ENCODE assay signal across 17 mouse cellular contexts in the genomic region with DNA sequence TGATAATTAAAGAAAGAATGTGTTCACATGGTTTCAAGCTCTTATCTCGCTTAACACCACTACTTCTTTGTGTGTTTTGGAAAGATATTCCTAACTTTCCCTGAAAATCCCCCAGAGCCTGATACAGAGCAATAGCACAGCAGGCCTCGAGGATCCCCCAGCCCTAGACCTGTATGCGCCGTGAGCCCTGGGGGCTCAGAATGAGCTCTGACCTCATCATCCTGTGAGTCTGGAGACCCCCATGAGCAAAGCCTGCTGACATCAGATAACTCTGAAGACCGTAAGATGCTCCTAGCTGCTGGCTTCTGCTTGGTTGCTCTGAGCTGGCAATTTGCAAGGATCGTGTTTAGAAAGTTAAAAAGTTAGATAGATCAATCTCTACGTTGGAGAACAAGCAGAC.
DNase-seq lines count a peak whose midpoint lies in the region; ATAC-seq and TF ChIP-seq lines count a peak whose summit lies in the region.
"Had no signal": no experiment of that assay in that cellular context is flagged by ENCODE, and none has a peak within 500 bp of the region (broad histone marks: within the 10 kb centered on the region; RNA-seq: fewer than 3 reads in every experiment).

No protein-coding gene starts in this region.

- H3K4me2 ChIP-seq in heart, embryonic 12.5 days: no peak overlapping the region
- H3K4me2 ChIP-seq in midbrain, embryonic 12.5 days (replicated peaks): no peak overlapping the region
- no peak overlapping the region for H3K4me2 ChIP-seq in midbrain, embryonic 16.5 days (ENCODE audit: low read length)
- H3K4me2 ChIP-seq: forebrain, embryonic 13.5 days had no signal

- H3K36me3 ChIP-seq in heart, embryonic 12.5 days: peaks cover 23% of the 10 kb centered on the region
- H3K36me3 ChIP-seq in midbrain, embryonic 12.5 days: peaks cover 22% of the 10 kb centered on the region
- H3K36me3 ChIP-seq in midbrain, embryonic 10.5 days: peaks cover 35% of the 10 kb centered on the region
- H3K36me3 ChIP-seq in midbrain, embryonic 16.5 days (ENCODE audit: control insufficient read depth, insufficient read depth, low read length): peaks cover 20% of the 10 kb centered on the region

- H3K9ac ChIP-seq in heart, embryonic 12.5 days: 0 out of 2 replicates have a peak overlapping the region, but pooled peaks have one; percentile 24
- no peak overlapping the region for H3K9ac ChIP-seq in midbrain, embryonic 12.5 days (replicated peaks)
- no peak overlapping the region for H3K9ac ChIP-seq in midbrain, embryonic 16.5 days (ENCODE audit: low read depth, low read length)
- H3K9ac ChIP-seq: forebrain, embryonic 13.5 days; forebrain, postnatal 0 days had no signal

- DNase-seq in heart, postnatal 36 days: no peak
- no peak for DNase-seq in left cerebral cortex, adult 2 months (ENCODE audit: extremely low spot score in 1 of 2, low spot score in 2 of 2)
- no peak for DNase-seq in left cerebral cortex, postnatal 4 days
- DNase-seq in midbrain, embryonic 10.5 days (ENCODE audit: low spot score): no peak
- no peak for DNase-seq in thymus, postnatal 4 days
- DNase-seq: adrenal gland, postnatal 14 days; cerebellum, adult 18-20 months; cerebellum, adult 9-11 months; forebrain, postnatal 0 days; gastrocnemius, postnatal 25 days; heart, postnatal 14 days had no signal

- ATAC-seq in heart, embryonic 12.5 days (ENCODE audit: insufficient number of reproducible peaks, low FRiP score): no peak
- peak; percentile 74 for ATAC-seq in midbrain, embryonic 12.5 days (ENCODE audit: low FRiP score, low read depth)
- peak; percentile 63; the same call in 1 of the 2 replicates for ATAC-seq in midbrain, embryonic 16.5 days
- ATAC-seq: forebrain, embryonic 13.5 days; forebrain, postnatal 0 days had no signal

- H3K27ac ChIP-seq in heart, embryonic 12.5 days (ENCODE audit: poor library complexity, severe bottlenecking): 0 out of 2 replicates have a peak overlapping the region, but pooled peaks have one; percentile 57
- peak overlapping the region; percentile 24; the same call in 1 of the 2 replicates for H3K27ac ChIP-seq in left cerebral cortex, adult 2 months
- H3K27ac ChIP-seq in midbrain, embryonic 12.5 days (replicated peaks): peak overlapping the region; percentile 54; the same call in 1 of the 2 replicates
- H3K27ac ChIP-seq in midbrain, embryonic 10.5 days (replicated peaks): no peak overlapping the region
- no peak overlapping the region for H3K27ac ChIP-seq in midbrain, embryonic 16.5 days (ENCODE audit: low read length)
- H3K27ac ChIP-seq: embryonic facial prominence, embryonic 10.5 days; forebrain, embryonic 13.5 days; hindbrain, embryonic 10.5 days had no signal

- no peaks in the 10 kb centered on the region for H3K9me3 ChIP-seq in heart, embryonic 12.5 days (replicated peaks)
- no peaks in the 10 kb centered on the region for H3K9me3 ChIP-seq in midbrain, embryonic 12.5 days
- H3K9me3 ChIP-seq in midbrain, embryonic 10.5 days (replicated peaks): no peaks in the 10 kb centered on the region
- no peaks in the 10 kb centered on the region for H3K9me3 ChIP-seq in midbrain, embryonic 16.5 days (replicated peaks; ENCODE audit: control insufficient read depth, low read length, poor library complexity, severe bottlenecking)
- H3K9me3 ChIP-seq: embryonic facial prominence, embryonic 10.5 days; forebrain, embryonic 13.5 days; hindbrain, embryonic 10.5 days had no signal

- intact Hi-C loops in heart, postnatal 36 days (cut with DNase I): no loop called here
- intact Hi-C loops in left cerebral cortex, adult 2 months (cut with DNase I): no loop called here
- intact Hi-C loops in left cerebral cortex, postnatal 4 days (cut with DNase I): no loop called here

- no peak overlapping the region for H3K4me3 ChIP-seq in heart, embryonic 12.5 days
- H3K4me3 ChIP-seq in left cerebral cortex, adult 2 months: no peak overlapping the region
- H3K4me3 ChIP-seq in midbrain, embryonic 12.5 days: no peak overlapping the region
- H3K4me3 ChIP-seq in midbrain, embryonic 10.5 days: no peak overlapping the region
- no peak overlapping the region for H3K4me3 ChIP-seq in midbrain, embryonic 16.5 days (ENCODE audit: low read depth, low read length)
- H3K4me3 ChIP-seq: embryonic facial prominence, embryonic 10.5 days; forebrain, embryonic 13.5 days; hindbrain, embryonic 10.5 days had no signal

- no peak for TF ChIP-seq CTCF in left cerebral cortex, adult 2 months (IDR thresholded peaks at IDR 0.05)

- H3K4me1 ChIP-seq in heart, embryonic 12.5 days (replicated peaks): peaks cover 5% of the 10 kb centered on the region
- peaks cover 3% of the 10 kb centered on the region; the same call in 1 of the 2 replicates for H3K4me1 ChIP-seq in midbrain, embryonic 12.5 days
- peaks cover 3% of the 10 kb centered on the region; the same call in 1 of the 2 replicates for H3K4me1 ChIP-seq in midbrain, embryonic 10.5 days
- peaks cover 3% of the 10 kb centered on the region; the same call in 1 of the 2 replicates for H3K4me1 ChIP-seq in midbrain, embryonic 16.5 days (ENCODE audit: control insufficient read depth, insufficient read depth, low read length)
- H3K4me1 ChIP-seq: embryonic facial prominence, embryonic 10.5 days; hindbrain, embryonic 10.5 days had no signal

- no peaks in the 10 kb centered on the region for H3K27me3 ChIP-seq in heart, embryonic 12.5 days (replicated peaks)
- H3K27me3 ChIP-seq in midbrain, embryonic 12.5 days: no peaks in the 10 kb centered on the region
- no peaks in the 10 kb centered on the region for H3K27me3 ChIP-seq in midbrain, embryonic 10.5 days (ENCODE audit: low read depth, poor library complexity, severe bottlenecking)
- H3K27me3 ChIP-seq in midbrain, embryonic 16.5 days (ENCODE audit: control insufficient read depth, insufficient read depth, low read depth, low read length): no peaks in the 10 kb centered on the region
- H3K27me3 ChIP-seq: forebrain, embryonic 13.5 days had no signal

- 45% methylated on average over 7 of the region's 7 CpGs for WGBS in heart, embryonic 12.5 days
- 71% methylated on average over 7 of the region's 7 CpGs for WGBS in midbrain, embryonic 12.5 days
- 83% methylated on average over 7 of the region's 7 CpGs for WGBS in midbrain, embryonic 10.5 days
- WGBS in midbrain, embryonic 16.5 days: 52% methylated on average over 7 of the region's 7 CpGs

Comparison
In these comparisons a context has a peak if more than half of its experiments do, and no peak if none do; other contexts are left out.
1. H3K27ac ChIP-seq: peak in heart, embryonic 12.5 days (single experiment), left cerebral cortex, adult 2 months (single experiment) and midbrain, embryonic 12.5 days (single experiment); none in midbrain, embryonic 10.5 days (single experiment) and midbrain, embryonic 16.5 days (single experiment).